Mouse (Mus musculus): ENCODE measurements around the gene Epha1. TPM values are rescaled to one million over a fixed set of nuclear protein-coding genes. Genes with fewer than 3 reads are reported as not detected.

The Epha1 gene
- polyA plus RNA-seq, 1 experiment: 6.3 TPM

GRCm38 (mm10) chr6:42391796-42392330, 18.8 kb upstream of the Epha1 start:
- Histone ChIP-seq H3K79me2 (ENCODE audit: control insufficient read depth, insufficient read depth) (no peaks in the 10 kb centered on the region), H3K36me3 (ENCODE audit: control insufficient read depth, insufficient read depth) (no peaks in the 10 kb centered on the region), H3K27me3 (ENCODE audit: control insufficient read depth, insufficient read depth, insufficient read length) (no peaks in the 10 kb centered on the region), H3K4me2 (ENCODE audit: low read depth) (peak overlapping the region; percentile 56), H3K4me3 (no peak overlapping the region), H3ac (ENCODE audit: control insufficient read depth, insufficient read length) (no peak overlapping the region)
- TF ChIP-seq MYOD1 (IDR thresholded peaks at IDR 0.05; ENCODE audit: control insufficient read depth in 1 of 3, insufficient read length in 2 of 3, low read depth in 2 of 3) (peak in 2 of 3 experiments; percentile 25 to 47), E2F4 (IDR thresholded peaks at IDR 0.05; ENCODE audit: insufficient read depth) (no peak)

- Histone ChIP-seq H3ac (ENCODE audit: control insufficient read depth, insufficient read length) (no peak overlapping the region), H3K36me3 (ENCODE audit: control insufficient read depth, insufficient read depth) (no peaks in the 10 kb centered on the region), H3K4me2 (ENCODE audit: low read depth) (peak overlapping the region; percentile 52), H3K27me3 (ENCODE audit: control insufficient read depth, insufficient read depth, insufficient read length) (no peaks in the 10 kb centered on the region), H3K4me3 (no peak overlapping the region), H3K79me2 (ENCODE audit: control insufficient read depth, insufficient read depth) (no peaks in the 10 kb centered on the region)
- TF ChIP-seq SRF (IDR thresholded peaks at IDR 0.05; ENCODE audit: control insufficient read depth, insufficient read length, low read depth) (no peak), TCF12 (IDR thresholded peaks at IDR 0.05; ENCODE audit: insufficient read depth, poor library complexity, severe bottlenecking) (peak; percentile 98), POLR2AphosphoS2 (IDR thresholded peaks at IDR 0.05; ENCODE audit: insufficient read length, low read depth) (peak; percentile 50), TCF3 (IDR thresholded peaks at IDR 0.05; ENCODE audit: insufficient read length, low read depth) (peak; percentile 99), E2F4 (IDR thresholded peaks at IDR 0.05; ENCODE audit: insufficient read depth) (no peak), MYOG (IDR thresholded peaks at IDR 0.05; ENCODE audit: control insufficient read depth in 1 of 3, insufficient read depth in 1 of 3, insufficient read length in 2 of 3, low read depth in 2 of 3) (peak; percentile 93 to 100 (median 98)), MAX (IDR thresholded peaks at IDR 0.05; ENCODE audit: low read depth) (no peak), CEBPB (IDR thresholded peaks at IDR 0.05; ENCODE audit: insufficient read depth, poor library complexity, severe bottlenecking) (no peak), REST (IDR thresholded peaks at IDR 0.05; ENCODE audit: insufficient read depth, insufficient read length) (no peak), USF1 (IDR thresholded peaks at IDR 0.05; ENCODE audit: low read depth) (no peak), MYOD1 (IDR thresholded peaks at IDR 0.05; ENCODE audit: control insufficient read depth in 1 of 3, insufficient read length in 2 of 3, low read depth in 2 of 3) (peak; percentile 98 to 100 (median 100)), POLR2A (IDR thresholded peaks at IDR 0.05; ENCODE audit: insufficient read length, low read depth) (no peak)
Observed at GRCm38 (mm10) chr6:42385635-42386034, 12.6 kb upstream of the Epha1 start.

GRCm38 (mm10) chr6:42383360-42383759, 10.3 kb upstream of the Epha1 start:
- Histone ChIP-seq H3K4me3 (no peak overlapping the region), H3K79me2 (ENCODE audit: control insufficient read depth, insufficient read depth) (no peaks in the 10 kb centered on the region), H3K4me2 (ENCODE audit: low read depth) (no peak overlapping the region), H3K36me3 (ENCODE audit: control insufficient read depth, insufficient read depth) (peaks cover 1% of the 10 kb centered on the region), H3K27me3 (ENCODE audit: control insufficient read depth, insufficient read depth, insufficient read length) (no peaks in the 10 kb centered on the region), H3ac (ENCODE audit: control insufficient read depth, insufficient read length) (no peak overlapping the region)
- TF ChIP-seq USF1 (IDR thresholded peaks at IDR 0.05; ENCODE audit: low read depth) (no peak), MAX (IDR thresholded peaks at IDR 0.05; ENCODE audit: low read depth) (no peak), TCF12 (IDR thresholded peaks at IDR 0.05; ENCODE audit: insufficient read depth, poor library complexity, severe bottlenecking) (no peak), SRF (IDR thresholded peaks at IDR 0.05; ENCODE audit: control insufficient read depth, insufficient read length, low read depth) (no peak), TCF3 (IDR thresholded peaks at IDR 0.05; ENCODE audit: insufficient read length, low read depth) (no peak), POLR2A (IDR thresholded peaks at IDR 0.05; ENCODE audit: insufficient read length, low read depth) (no peak), E2F4 (IDR thresholded peaks at IDR 0.05; ENCODE audit: insufficient read depth) (no peak)

- TF ChIP-seq SRF (IDR thresholded peaks at IDR 0.05; ENCODE audit: control insufficient read depth, insufficient read length, low read depth): no peak
- TF ChIP-seq POLR2A (IDR thresholded peaks at IDR 0.05; ENCODE audit: insufficient read length, low read depth): no peak
- TF ChIP-seq MAX (IDR thresholded peaks at IDR 0.05; ENCODE audit: low read depth): no peak
- TF ChIP-seq MYOG (IDR thresholded peaks at IDR 0.05; ENCODE audit: control insufficient read depth in 1 of 3, insufficient read depth in 1 of 3, insufficient read length in 2 of 3, low read depth in 2 of 3): no peak
- no peak for TF ChIP-seq USF1 (IDR thresholded peaks at IDR 0.05; ENCODE audit: low read depth)
- no peak for TF ChIP-seq CEBPB (IDR thresholded peaks at IDR 0.05; ENCODE audit: insufficient read depth, poor library complexity, severe bottlenecking)
- H3K4me2 ChIP-seq (ENCODE audit: low read depth): peak overlapping the region; percentile 59
- no peak overlapping the region for H3ac ChIP-seq (ENCODE audit: control insufficient read depth, insufficient read length)
Observed at GRCm38 (mm10) chr6:42381916-42382381, 8.9 kb upstream of the Epha1 start.

GRCm38 (mm10) chr6:42381221-42381620, 8.2 kb upstream of the Epha1 start:
- Histone ChIP-seq H3K4me3 (no peak overlapping the region), H3K4me2 (ENCODE audit: low read depth) (peak overlapping the region; percentile 59), H3K79me2 (ENCODE audit: control insufficient read depth, insufficient read depth) (no peaks in the 10 kb centered on the region), H3K27me3 (ENCODE audit: control insufficient read depth, insufficient read depth, insufficient read length) (no peaks in the 10 kb centered on the region), H3K36me3 (ENCODE audit: control insufficient read depth, insufficient read depth) (peaks cover 4% of the 10 kb centered on the region), H3ac (ENCODE audit: control insufficient read depth, insufficient read length) (no peak overlapping the region)
- TF ChIP-seq POLR2A (IDR thresholded peaks at IDR 0.05; ENCODE audit: insufficient read length, low read depth) (no peak), E2F4 (IDR thresholded peaks at IDR 0.05; ENCODE audit: insufficient read depth) (no peak), MYOG (IDR thresholded peaks at IDR 0.05; ENCODE audit: control insufficient read depth in 1 of 3, insufficient read depth in 1 of 3, insufficient read length in 2 of 3, low read depth in 2 of 3) (no peak), SRF (IDR thresholded peaks at IDR 0.05; ENCODE audit: control insufficient read depth, insufficient read length, low read depth) (no peak), MYOD1 (IDR thresholded peaks at IDR 0.05; ENCODE audit: control insufficient read depth in 1 of 3, insufficient read length in 2 of 3, low read depth in 2 of 3) (no peak), MAX (IDR thresholded peaks at IDR 0.05; ENCODE audit: low read depth) (no peak), USF1 (IDR thresholded peaks at IDR 0.05; ENCODE audit: low read depth) (no peak), POLR2AphosphoS2 (IDR thresholded peaks at IDR 0.05; ENCODE audit: insufficient read length, low read depth) (no peak), REST (IDR thresholded peaks at IDR 0.05; ENCODE audit: insufficient read depth, insufficient read length) (no peak), CEBPB (IDR thresholded peaks at IDR 0.05; ENCODE audit: insufficient read depth, poor library complexity, severe bottlenecking) (no peak), TCF3 (IDR thresholded peaks at IDR 0.05; ENCODE audit: insufficient read length, low read depth) (no peak)

More at GRCm38 (mm10) chr6:42381916-42382381, 8.9 kb upstream of the Epha1 start:
- Histone ChIP-seq H3K27me3 (ENCODE audit: control insufficient read depth, insufficient read depth, insufficient read length) (no peaks in the 10 kb centered on the region), H3K36me3 (ENCODE audit: control insufficient read depth, insufficient read depth) (peaks cover 4% of the 10 kb centered on the region), H3K79me2 (ENCODE audit: control insufficient read depth, insufficient read depth) (no peaks in the 10 kb centered on the region), H3K4me3 (no peak overlapping the region)

Data from myocyte (in vitro differentiated cells).